Mouse (Mus musculus) neural tube, embryonic 15.5 days (tissue): ENCODE results near the gene 9530053A07Rik. TPM values are rescaled to one million over a fixed set of nuclear protein-coding genes. Genes with fewer than 3 reads are reported as not detected.
A peak's percentile ranks its signal among the peaks of the same experiment; 100 is the strongest.
"Not testable (repeated sequence)": the region's sequence is repeated elsewhere in the genome, so short reads cannot be mapped to it uniquely, and the experiment has no call there.

Experiments used
- ATAC-seq: fragments of 200-750 bp; cut with Nextera tagmentation; 2 replicates; pipeline ENCODE4 v1.8.0; 2017; ENCODE audit warnings: mild to moderate bottlenecking, moderate TSS enrichment, moderate library complexity; ENCODE audit not compliant: low FRiP score
- H3K27ac ChIP-seq: fragments of 300-500 bp; sonication (generic); replicated peaks from 2 replicates; pipeline ENCODE4 v1.5.1; 2015; ENCODE audit warnings: mild to moderate bottlenecking, inconsistent platforms
- H3K27me3 ChIP-seq: fragments of 300-500 bp; sonication (generic); replicated peaks from 2 replicates; pipeline ENCODE4 v1.6.1; 2015; ENCODE audit warnings: inconsistent platforms
- H3K36me3 ChIP-seq: fragments of 300-500 bp; sonication (generic); 2 replicates; pipeline ENCODE4 v1.6.1; 2015; ENCODE audit warnings: inconsistent platforms
- H3K4me1 ChIP-seq: fragments of 300-500 bp; sonication (generic); 2 replicates; pipeline ENCODE4 v1.6.1; 2015; ENCODE audit warnings: inconsistent platforms
- H3K4me2 ChIP-seq: fragments of 300-500 bp; sonication (generic); 2 replicates; pipeline ENCODE4 v1.6.1; 2015; ENCODE audit warnings: inconsistent platforms, mild to moderate bottlenecking, moderate library complexity
- H3K4me3 ChIP-seq: fragments of 300-500 bp; sonication (generic); replicated peaks from 2 replicates; pipeline ENCODE4 v1.5.1; 2015; ENCODE audit warnings: mild to moderate bottlenecking, inconsistent platforms
- H3K9ac ChIP-seq: fragments of 300-500 bp; sonication (generic); replicated peaks from 2 replicates; pipeline ENCODE4 v1.6.1; 2015; ENCODE audit warnings: mild to moderate bottlenecking, inconsistent platforms
- H3K9me3 ChIP-seq: fragments of 300-500 bp; sonication (generic); replicated peaks from 2 replicates; pipeline ENCODE4 v1.6.1; 2016; ENCODE audit warnings: inconsistent platforms
- WGBS: fragments of 180-500 bp; shearing (Covaris S2); methylation state at CpG from one replicate; pipeline ENCODE4 v1.1.7; 2015; ENCODE audit warnings: mixed read lengths; 5-methylcytosine and 5-hydroxymethylcytosine counted together
- polyA plus RNA-seq: library from polyadenylated mRNA; unstranded; fragments of >200 nt; fragmentation: Nextera tagmentation; extraction: Ambion mirVana; gene quantifications from 2 replicates; pipeline ENCODE4 v1.2.1, GENCODE M21; 2015

Gene 9530053A07Rik
- polyA plus RNA-seq, 1 experiment from 2014 or later: 0.06 TPM

GRCm38 (mm10) chr7:28149841-28150240, 20.6 kb downstream of the 9530053A07Rik start:
- 97% methylated on average over 1 of the region's 1 CpGs for WGBS
- Histone ChIP-seq H3K27me3 (no peaks in the 10 kb centered on the region; the same call in 1 of the 2 replicates), H3K9me3 (no peaks in the 10 kb centered on the region), H3K4me1 (no peaks in the 10 kb centered on the region), H3K27ac (no peak overlapping the region), H3K9ac (no peak overlapping the region), H3K4me3 (no peak overlapping the region), H3K36me3 (no peaks in the 10 kb centered on the region), H3K4me2 (no peak overlapping the region)
- ATAC-seq: no peak

- Histone ChIP-seq H3K27ac (no peak overlapping the region), H3K36me3 (no peaks in the 10 kb centered on the region), H3K4me1 (no peaks in the 10 kb centered on the region), H3K4me3 (no peak overlapping the region), H3K9ac (no peak overlapping the region), H3K27me3 (no peaks in the 10 kb centered on the region; the same call in 1 of the 2 replicates), H3K4me2 (no peak overlapping the region), H3K9me3 (no peaks in the 10 kb centered on the region)
- 22% methylated on average over 13 of the region's 13 CpGs for WGBS
- no peak for ATAC-seq
Measured at GRCm38 (mm10) chr7:28151584-28152221, 22.4 kb downstream of the 9530053A07Rik start.

GRCm38 (mm10) chr7:28153595-28153994, 24.3 kb downstream of the 9530053A07Rik start:
- not testable (repeated sequence) for H3K9me3 ChIP-seq, H3K36me3 ChIP-seq, H3K9ac ChIP-seq, H3K4me2 ChIP-seq, H3K4me3 ChIP-seq, H3K4me1 ChIP-seq, H3K27ac ChIP-seq, ATAC-seq, H3K27me3 ChIP-seq
- 31% methylated on average over 5 of the region's 5 CpGs for WGBS

GRCm38 (mm10) chr7:28159292-28159691, 30.0 kb downstream of the 9530053A07Rik start:
- Histone ChIP-seq H3K27ac (no peak overlapping the region), H3K36me3 (no peaks in the 10 kb centered on the region), H3K27me3 (no peaks in the 10 kb centered on the region), H3K4me2 (no peak overlapping the region), H3K4me3 (no peak overlapping the region), H3K4me1 (no peaks in the 10 kb centered on the region), H3K9me3 (no peaks in the 10 kb centered on the region), H3K9ac (no peak overlapping the region)
- no peak for ATAC-seq
- 68% methylated on average over 6 of the region's 6 CpGs for WGBS

- H3K36me3 ChIP-seq: no peaks in the 10 kb centered on the region
- no peaks in the 10 kb centered on the region for H3K4me1 ChIP-seq
- H3K4me3 ChIP-seq: no peak overlapping the region
- no peak overlapping the region for H3K4me2 ChIP-seq
- WGBS: 78% methylated on average over 3 of the region's 3 CpGs
- no peaks in the 10 kb centered on the region for H3K9me3 ChIP-seq
- no peak for ATAC-seq
- H3K9ac ChIP-seq: no peak overlapping the region
- no peak overlapping the region for H3K27ac ChIP-seq
- H3K27me3 ChIP-seq: no peaks in the 10 kb centered on the region
Measured at GRCm38 (mm10) chr7:28159893-28160292, 30.6 kb downstream of the 9530053A07Rik start.

- no peak overlapping the region for H3K4me2 ChIP-seq
- no peak for ATAC-seq
- no peaks in the 10 kb centered on the region for H3K4me1 ChIP-seq
- WGBS: 48% methylated on average over 9 of the region's 9 CpGs
- no peaks in the 10 kb centered on the region for H3K27me3 ChIP-seq
- no peak overlapping the region for H3K9ac ChIP-seq
- H3K36me3 ChIP-seq: no peaks in the 10 kb centered on the region
- H3K9me3 ChIP-seq: no peaks in the 10 kb centered on the region
- no peak overlapping the region for H3K4me3 ChIP-seq
- no peak overlapping the region for H3K27ac ChIP-seq
Measured at GRCm38 (mm10) chr7:28161163-28161749, 32.0 kb downstream of the 9530053A07Rik start.

GRCm38 (mm10) chr7:28165406-28165805, 36.1 kb downstream of the 9530053A07Rik start:
- Histone ChIP-seq H3K9me3 (no peaks in the 10 kb centered on the region), H3K36me3 (no peaks in the 10 kb centered on the region), H3K4me3 (no peak overlapping the region), H3K4me1 (peaks cover 18% of the 10 kb centered on the region), H3K9ac (no peak overlapping the region), H3K4me2 (no peak overlapping the region), H3K27me3 (no peaks in the 10 kb centered on the region), H3K27ac (no peak overlapping the region)
- ATAC-seq: no peak
- 81% methylated on average over 6 of the region's 6 CpGs for WGBS

- Histone ChIP-seq H3K36me3 (no peaks in the 10 kb centered on the region), H3K27ac (peak overlapping the region; percentile 84), H3K27me3 (no peaks in the 10 kb centered on the region), H3K9me3 (no peaks in the 10 kb centered on the region), H3K4me3 (peak overlapping the region; percentile 95), H3K4me2 (peak overlapping the region; percentile 95), H3K4me1 (peaks cover 36% of the 10 kb centered on the region), H3K9ac (peak overlapping the region; percentile 47)
- WGBS: 9% methylated on average over 9 of the region's 9 CpGs
- peak; percentile 51 for ATAC-seq
Measured at GRCm38 (mm10) chr7:28168320-28169115, 39.3 kb downstream of the 9530053A07Rik start.

GRCm38 (mm10) chr7:28169489-28170422, 40.5 kb downstream of the 9530053A07Rik start, which contains the start of gene Fbl:
Gene Fbl, plus strand, starts transcription at chr7:28169710.
- WGBS: 1% methylated on average over 77 of the region's 80 CpGs
- Histone ChIP-seq H3K9ac (peak within 1 kb of the TSS; percentile 70), H3K4me2 (peak within 1 kb of the TSS; percentile 95), H3K36me3 (no peaks in the 10 kb centered on the region), H3K27me3 (no peaks in the 10 kb centered on the region), H3K9me3 (no peaks in the 10 kb centered on the region), H3K27ac (peak within 1 kb of the TSS; percentile 84), H3K4me3 (peak within 1 kb of the TSS; percentile 95), H3K4me1 (peaks cover 36% of the 10 kb centered on the region)
- peak; percentile 94 for ATAC-seq

- peaks cover 34% of the 10 kb centered on the region for H3K36me3 ChIP-seq
- no peaks in the 10 kb centered on the region for H3K27me3 ChIP-seq
- no peak overlapping the region for H3K27ac ChIP-seq
- H3K9ac ChIP-seq: no peak overlapping the region
- ATAC-seq: no peak
- no peak overlapping the region for H3K4me2 ChIP-seq
- 93% methylated on average over 4 of the region's 4 CpGs for WGBS
- H3K4me1 ChIP-seq: peaks cover 22% of the 10 kb centered on the region
- no peak overlapping the region for H3K4me3 ChIP-seq
- no peaks in the 10 kb centered on the region for H3K9me3 ChIP-seq
Measured at GRCm38 (mm10) chr7:28175358-28175757, 46.1 kb downstream of the 9530053A07Rik start.

GRCm38 (mm10) chr7:28179228-28179627, 50.0 kb downstream of the 9530053A07Rik start, which contains the start of gene Dyrk1b:
Gene Dyrk1b, plus strand, starts transcription at chr7:28179469.
- ATAC-seq: peak; percentile 92
- Histone ChIP-seq H3K27ac (peak within 1 kb of the TSS; percentile 95), H3K27me3 (no peaks in the 10 kb centered on the region), H3K36me3 (peaks cover 64% of the 10 kb centered on the region), H3K4me1 (peaks cover 17% of the 10 kb centered on the region), H3K4me2 (peak within 1 kb of the TSS; percentile 61), H3K9me3 (no peaks in the 10 kb centered on the region), H3K9ac (peak within 1 kb of the TSS; percentile 83), H3K4me3 (peak within 1 kb of the TSS; percentile 99)
- WGBS: under 1% methylated on average over 25 of the region's 25 CpGs
